Mouse (Mus musculus) lung, embryonic 14.5 days (tissue): ENCODE results near the gene Crygd. TPM values are rescaled to one million over a fixed set of nuclear protein-coding genes. Genes with fewer than 3 reads are reported as not detected.

Source experiments
- ATAC-seq: fragments of 200-750 bp; cut with Nextera tagmentation; 2 replicates; pipeline ENCODE4 v1.8.0; 2017; ENCODE audit warnings: mild to moderate bottlenecking, moderate TSS enrichment, moderate library complexity; ENCODE audit not compliant: insufficient read depth
- DNase-seq: peaks from one replicate; pipeline ENCODE4 v3.0.0-alpha.2; 2015
- H3K27ac ChIP-seq: fragments of 300-500 bp; sonication (generic); 2 replicates; pipeline ENCODE4 v1.5.1; 2014; ENCODE audit warnings: low read depth, mild to moderate bottlenecking, moderate library complexity
- H3K27me3 ChIP-seq: fragments of 300-500 bp; sonication (generic); 2 replicates; pipeline ENCODE4 v1.6.1; 2014; ENCODE audit warnings: low read length, control low read depth; ENCODE audit not compliant: insufficient read depth
- H3K36me3 ChIP-seq: fragments of 300-500 bp; sonication (generic); 2 replicates; pipeline ENCODE4 v1.6.1; 2014; ENCODE audit warnings: control low read depth; ENCODE audit not compliant: insufficient read depth
- H3K4me1 ChIP-seq: fragments of 300-500 bp; sonication (generic); 2 replicates; pipeline ENCODE4 v1.6.1; 2014; ENCODE audit warnings: antibody characterized with exemption, control low read depth; ENCODE audit not compliant: insufficient read depth
- H3K4me2 ChIP-seq: fragments of 300-500 bp; sonication (generic); 2 replicates; pipeline ENCODE4 v1.6.1; 2014; ENCODE audit warnings: mild to moderate bottlenecking
- H3K4me3 ChIP-seq: fragments of 300-500 bp; sonication (generic); 2 replicates; pipeline ENCODE4 v1.5.1; 2014; ENCODE audit warnings: low read depth, low read length
- H3K9ac ChIP-seq: fragments of 300-500 bp; sonication (generic); 2 replicates; pipeline ENCODE4 v1.6.1; 2014
- H3K9me3 ChIP-seq: fragments of 300-500 bp; sonication (generic); 2 replicates; pipeline ENCODE4 v1.6.1; 2016; ENCODE audit warnings: low read depth, low read length, control low read depth
- CTCF ChIP-seq: IDR thresholded peaks from 2 replicates; pipeline ENCODE4 v1.5.1; 2016; ENCODE audit warnings: antibody characterized with exemption, low read depth
- WGBS: fragments of 180-500 bp; shearing (Covaris S2); extraction: QIAGEN DNeasy Blood & Tissue Kit; methylation state at CpG from one replicate; pipeline ENCODE4 v1.1.7; 2014; 5-methylcytosine and 5-hydroxymethylcytosine counted together
- polyA plus RNA-seq: library from polyadenylated mRNA; unstranded; fragments of >200 nt; fragmentation: Nextera tagmentation; extraction: Ambion mirVana; gene quantifications from 2 replicates; pipeline ENCODE4 v1.2.1, GENCODE M21; 2014

Crygd gene
- polyA plus RNA-seq, 1 experiment from 2014 or later, result not detected

GRCm38 (mm10) chr1:65096953-65097352, 33.7 kb upstream of the Crygd start:
- Histone ChIP-seq H3K4me1 (no peaks in the 10 kb centered on the region), H3K36me3 (no peaks in the 10 kb centered on the region), H3K9ac (no peak overlapping the region), H3K4me3 (no peak overlapping the region), H3K27ac (no peak overlapping the region), H3K4me2 (no peak overlapping the region), H3K27me3 (no peaks in the 10 kb centered on the region), H3K9me3 (no peaks in the 10 kb centered on the region)
- ATAC-seq (no peak), DNase-seq (no peak)
- WGBS, result 78% methylated on average over 3 of the region's 3 CpGs
- no peak for TF ChIP-seq CTCF

GRCm38 (mm10) chr1:65091566-65091965, 28.3 kb upstream of the Crygd start:
- 91% methylated on average over 3 of the region's 3 CpGs for WGBS
- no peak overlapping the region for H3K27ac ChIP-seq
- no peak overlapping the region for H3K4me2 ChIP-seq
- ATAC-seq, result no peak
- TF ChIP-seq CTCF, result no peak
- no peak for DNase-seq
- no peaks in the 10 kb centered on the region for H3K4me1 ChIP-seq
- H3K36me3 ChIP-seq, result no peaks in the 10 kb centered on the region
- no peak overlapping the region for H3K4me3 ChIP-seq
- no peak overlapping the region for H3K9ac ChIP-seq
- no peaks in the 10 kb centered on the region for H3K9me3 ChIP-seq
- no peaks in the 10 kb centered on the region for H3K27me3 ChIP-seq

- WGBS, result 50% methylated on average over 2 of the region's 2 CpGs
- DNase-seq, result peak; percentile 11
- H3K36me3 ChIP-seq, result no peaks in the 10 kb centered on the region
- H3K4me2 ChIP-seq, result no peak overlapping the region
- ATAC-seq, result no peak
- no peaks in the 10 kb centered on the region for H3K27me3 ChIP-seq
- H3K4me3 ChIP-seq, result no peak overlapping the region
- no peaks in the 10 kb centered on the region for H3K4me1 ChIP-seq
- no peak for TF ChIP-seq CTCF
- H3K9me3 ChIP-seq, result no peaks in the 10 kb centered on the region
- H3K9ac ChIP-seq, result no peak overlapping the region
- H3K27ac ChIP-seq, result no peak overlapping the region
Observed at GRCm38 (mm10) chr1:65090370-65090769, 27.1 kb upstream of the Crygd start.

GRCm38 (mm10) chr1:65088567-65089356, 25.5 kb upstream of the Crygd start:
- Histone ChIP-seq H3K27ac (no peak overlapping the region), H3K27me3 (no peaks in the 10 kb centered on the region), H3K9me3 (no peaks in the 10 kb centered on the region), H3K4me2 (no peak overlapping the region), H3K36me3 (no peaks in the 10 kb centered on the region), H3K4me3 (no peak overlapping the region), H3K4me1 (no peaks in the 10 kb centered on the region), H3K9ac (no peak overlapping the region)
- DNase-seq, result no peak
- TF ChIP-seq CTCF, result no peak
- WGBS, result 64% methylated on average over 6 of the region's 6 CpGs
- no peak for ATAC-seq

GRCm38 (mm10) chr1:65082188-65082587, 18.9 kb upstream of the Crygd start, which contains the start of gene Crygb:
Gene Crygb (minus strand): TSS chr1:65082288.
- no peak for ATAC-seq
- Histone ChIP-seq H3K4me3 (no peak within 1 kb of the TSS), H3K4me1 (no peaks in the 10 kb centered on the region), H3K36me3 (no peaks in the 10 kb centered on the region), H3K9ac (no peak within 1 kb of the TSS), H3K27ac (no peak within 1 kb of the TSS), H3K9me3 (no peaks in the 10 kb centered on the region), H3K27me3 (no peaks in the 10 kb centered on the region), H3K4me2 (no peak within 1 kb of the TSS)
- no peak for DNase-seq
- 41% methylated on average over 7 of the region's 7 CpGs for WGBS
- TF ChIP-seq CTCF, result no peak

GRCm38 (mm10) chr1:65075607-65076006, 12.4 kb upstream of the Crygd start:
- H3K36me3 ChIP-seq, result no peaks in the 10 kb centered on the region
- no peak overlapping the region for H3K4me2 ChIP-seq
- 13% methylated on average over 5 of the region's 5 CpGs for WGBS
- H3K4me1 ChIP-seq, result no peaks in the 10 kb centered on the region
- H3K27ac ChIP-seq, result no peak overlapping the region
- ATAC-seq (no peak), DNase-seq (peak; percentile 40)
- H3K9ac ChIP-seq, result no peak overlapping the region
- H3K4me3 ChIP-seq, result no peak overlapping the region
- no peaks in the 10 kb centered on the region for H3K9me3 ChIP-seq
- TF ChIP-seq CTCF, result peak; percentile 40
- H3K27me3 ChIP-seq, result no peaks in the 10 kb centered on the region

- TF ChIP-seq CTCF, result no peak
- Histone ChIP-seq H3K36me3 (no peaks in the 10 kb centered on the region), H3K4me3 (no peak within 1 kb of the TSS), H3K4me1 (no peaks in the 10 kb centered on the region), H3K9me3 (no peaks in the 10 kb centered on the region), H3K4me2 (no peak within 1 kb of the TSS), H3K27ac (no peak within 1 kb of the TSS), H3K9ac (no peak within 1 kb of the TSS), H3K27me3 (no peaks in the 10 kb centered on the region)
- DNase-seq, result no peak
- 61% methylated on average over 6 of the region's 6 CpGs for WGBS
- no peak for ATAC-seq
Observed at GRCm38 (mm10) chr1:65073589-65073988, 10.3 kb upstream of the Crygd start, which contains the start of gene Crygc. Gene Crygc (minus strand): TSS chr1:65073689.
